Comparison of ENCODE assay signal across 11 mouse cellular contexts in genomic region chr12:117501180-117501579, GRCm38 (mm10). TPM values are rescaled to one million over a fixed set of nuclear protein-coding genes. Genes with fewer than 3 reads are reported as not detected.
DNase-seq lines count a peak whose midpoint lies in the region; ATAC-seq and TF ChIP-seq lines count a peak whose summit lies in the region.
"Had no signal": no experiment of that assay in that cellular context is flagged by ENCODE, and none has a peak within 500 bp of the region (broad histone marks: within the 10 kb centered on the region; RNA-seq: fewer than 3 reads in every experiment).

No protein-coding gene starts in this region.

- TF ChIP-seq EP300 in heart, adult 2 months (IDR thresholded peaks at IDR 0.05; ENCODE audit: insufficient read depth, low read depth, low read length) = no peak

- ATAC-seq in lung, embryonic 16.5 days (ENCODE audit: low read depth) = peak; percentile 72

- peaks cover 10% of the 10 kb centered on the region for H3K4me1 ChIP-seq in heart, adult 2 months (ENCODE audit: control insufficient read depth, insufficient read depth, low read length)
- H3K4me1 ChIP-seq in heart, embryonic 10.5 days = 0 out of 2 replicates have a peak, but pooled peaks cover 4% of the 10 kb centered on the region
- H3K4me1 ChIP-seq in lung, embryonic 16.5 days (replicated peaks; ENCODE audit: control insufficient read depth, insufficient read depth, low read length) = peaks cover 4% of the 10 kb centered on the region

- H3K4me3 ChIP-seq in heart, adult 2 months = no peak overlapping the region
- H3K4me3 ChIP-seq in heart, embryonic 10.5 days = no peak overlapping the region
- no peak overlapping the region for H3K4me3 ChIP-seq in lung, embryonic 16.5 days (ENCODE audit: low read length)

- H3K4me2 ChIP-seq in lung, embryonic 16.5 days (ENCODE audit: low read depth, low read length) = no peak overlapping the region

- WGBS in heart, adult 2 months = 37% methylated on average over 4 of the region's 4 CpGs
- WGBS in heart, embryonic 10.5 days = 56% methylated on average over 4 of the region's 4 CpGs
- WGBS in lung, embryonic 16.5 days = 29% methylated on average over 4 of the region's 4 CpGs

- no peaks in the 10 kb centered on the region for H3K36me3 ChIP-seq in heart, adult 2 months (ENCODE audit: control insufficient read depth, insufficient read depth, low read length)
- H3K36me3 ChIP-seq in heart, embryonic 10.5 days = no peaks in the 10 kb centered on the region
- no peaks in the 10 kb centered on the region for H3K36me3 ChIP-seq in lung, embryonic 16.5 days (ENCODE audit: control insufficient read depth, insufficient read depth, low read length)

- DNase-seq in heart, adult 2 months = peak in 1 of 2 experiments; percentile 29
- DNase-seq in heart, embryonic 10.5 days (ENCODE audit: low spot score) = no peak
- no peak for DNase-seq in lung, postnatal 4 days
- DNase-seq in layer of hippocampus, adult 9-11 months = peak; percentile 72
- peak; percentile 73 for DNase-seq in right cerebral cortex, postnatal 25 days
- no peak for DNase-seq in urinary bladder, postnatal 4 days (ENCODE audit: low spot score in 2 of 2)
- no peak for DNase-seq in retina, postnatal 1 day
- DNase-seq: adrenal gland, postnatal 25 days; cerebellum, postnatal 14 days; lung, adult 18-20 months had no signal

- intact Hi-C loops in heart, adult 2 months (cut with DNase I) = loop anchor here (5.0 kb wide), 1 partner anchor 156 kb away; no protein-coding TSS in a partner anchor

- H3K9me3 ChIP-seq in heart, embryonic 10.5 days = no peaks in the 10 kb centered on the region
- no peaks in the 10 kb centered on the region for H3K9me3 ChIP-seq in lung, embryonic 16.5 days (ENCODE audit: control insufficient read depth, low read length)

- H3K27ac ChIP-seq in heart, adult 2 months = peak overlapping the region; percentile 6; the same call in 1 of the 2 replicates
- H3K27ac ChIP-seq in heart, embryonic 10.5 days = no peak overlapping the region
- no peak overlapping the region for H3K27ac ChIP-seq in lung, embryonic 16.5 days (ENCODE audit: low read length)

- no peak for TF ChIP-seq CTCF in heart, adult 2 months (IDR thresholded peaks at IDR 0.05)

- no peak for TF ChIP-seq POLR2A in heart, adult 2 months (IDR thresholded peaks at IDR 0.05; ENCODE audit: insufficient read depth, low read depth, low read length)

- H3K9ac ChIP-seq in heart, adult 2 months (ENCODE audit: low read depth, low read length) = no peak overlapping the region
- no peak overlapping the region for H3K9ac ChIP-seq in lung, embryonic 16.5 days (ENCODE audit: low read length)

- no peaks in the 10 kb centered on the region for H3K27me3 ChIP-seq in heart, adult 2 months (ENCODE audit: control insufficient read depth, insufficient read depth, low read length)
- H3K27me3 ChIP-seq in heart, embryonic 10.5 days (ENCODE audit: insufficient read depth, poor library complexity, severe bottlenecking) = no peaks in the 10 kb centered on the region
- H3K27me3 ChIP-seq in lung, embryonic 16.5 days (ENCODE audit: control insufficient read depth, insufficient read depth, low read depth, low read length) = no peaks in the 10 kb centered on the region

- H3K79me2 ChIP-seq in heart, adult 2 months (replicated peaks; ENCODE audit: control insufficient read depth, insufficient read depth, low read length) = no peaks in the 10 kb centered on the region

RNA-seq across cellular contexts. Expression of gene Rapgef5, which starts 15.1 kb away (rescaled TPM):
- 10 to 100 TPM; 29.9 to 33.0 TPM for total RNA-seq in heart, adult 2 months (2021)
- polyA plus RNA-seq in heart, adult 2 months (2012; rRNA removed) = 11.4 and 21.2 TPM in 2 replicates
- 9.4 and 17.8 TPM in 2 replicates for polyA plus RNA-seq in heart, embryonic 10.5 days (2016; fragmentation: Nextera tagmentation; extraction: Ambion mirVana)
- 25.8 and 25.9 TPM in 2 replicates for polyA plus RNA-seq in lung, embryonic 16.5 days (2015; fragmentation: Nextera tagmentation; extraction: Ambion mirVana)

Comparison
In these comparisons a context has a peak if more than half of its experiments do, and no peak if none do; other contexts are left out.
1. DNase-seq: peak in layer of hippocampus, adult 9-11 months (single experiment) and right cerebral cortex, postnatal 25 days (single experiment); none in heart, embryonic 10.5 days (single experiment), lung, postnatal 4 days (0 of 2), urinary bladder, postnatal 4 days (0 of 2) and retina, postnatal 1 day (single experiment).